Mouse (Mus musculus): Measurements from ENCODE around the gene Neil1. TPM values are rescaled to one million over a fixed set of nuclear protein-coding genes. Genes with fewer than 3 reads are reported as not detected.

Neil1 gene
- polyA plus RNA-seq, 2 experiments, result 0.95 to 1.5 TPM

DNA sequence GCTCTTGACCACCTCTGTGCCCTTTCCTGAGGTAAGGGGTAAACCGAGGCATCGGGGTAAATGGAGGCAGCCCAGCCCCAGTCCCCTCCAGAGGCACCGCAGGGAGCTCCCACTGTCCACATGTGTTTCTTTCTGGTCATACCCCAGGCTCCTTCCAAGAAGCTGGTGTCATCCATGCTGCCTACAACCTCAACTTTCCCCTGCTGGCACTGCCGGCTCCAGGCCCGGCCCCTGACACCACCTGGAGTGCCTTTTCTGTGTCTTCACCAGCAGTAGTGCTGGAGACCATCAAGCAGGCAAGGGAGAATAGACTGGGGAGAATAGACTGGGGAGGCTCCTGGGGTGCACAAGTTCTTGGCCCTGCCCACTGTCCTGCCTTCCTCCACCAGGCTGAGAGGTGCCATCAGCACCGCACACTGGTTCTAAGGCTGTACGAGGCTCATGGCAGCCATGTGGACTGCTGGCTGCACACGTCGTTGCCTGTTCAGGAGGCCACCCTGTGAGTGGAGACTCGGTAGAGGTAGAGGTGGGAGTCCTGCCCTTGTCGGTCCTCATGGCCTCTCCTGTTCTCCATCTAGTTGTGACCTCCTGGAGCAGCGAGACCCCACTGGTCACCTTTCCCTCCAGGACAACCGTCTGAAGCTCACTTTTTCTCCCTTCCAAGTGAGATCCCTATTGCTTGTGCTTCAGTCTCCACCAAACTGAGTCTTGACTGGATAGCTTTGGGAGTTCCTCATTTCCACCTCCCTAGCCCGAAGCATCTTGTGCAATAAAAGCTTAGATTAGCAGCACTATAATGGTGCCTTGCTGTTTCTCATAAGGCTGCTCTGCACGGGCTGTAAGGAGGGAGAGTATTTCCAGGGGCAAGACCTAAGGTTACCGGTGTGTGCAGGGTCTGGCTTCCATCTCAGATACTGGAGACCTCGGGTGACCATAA, 6.4 kb downstream of the Neil1 start:
- no peak for TF ChIP-seq EP300 (IDR thresholded peaks at IDR 0.05; ENCODE audit: low read depth)
- no peak for TF ChIP-seq CTCF (IDR thresholded peaks at IDR 0.05; ENCODE audit: low read depth)
- no peak overlapping the region for H3K9ac ChIP-seq (replicated peaks)
- no peaks in the 10 kb centered on the region for H3K36me3 ChIP-seq (replicated peaks; ENCODE audit: control insufficient read depth, insufficient read depth, low read depth)
- no peaks in the 10 kb centered on the region for H3K27me3 ChIP-seq (ENCODE audit: control insufficient read depth, insufficient read depth, low read length)
- H3K9me3 ChIP-seq (ENCODE audit: control insufficient read depth, low read length), result no peaks in the 10 kb centered on the region
- no peaks in the 10 kb centered on the region for H3K4me1 ChIP-seq (replicated peaks; ENCODE audit: control insufficient read depth in 2 of 2, insufficient read depth in 2 of 2, low read length in 1 of 2)
- no peak overlapping the region for H3K4me2 ChIP-seq (ENCODE audit: low read depth)
- H3K4me3 ChIP-seq (ENCODE audit: insufficient read depth in 1 of 2, low read depth in 2 of 2, low read length in 2 of 2), result no peak overlapping the region
- no peak overlapping the region for H3K27ac ChIP-seq
- 71% methylated on average over 17 of the region's 17 CpGs for WGBS (ENCODE audit: insufficient replicate concordance)
- ATAC-seq (ENCODE audit: insufficient read depth), result no peak
- no peak for DNase-seq (ENCODE audit: low read depth in 3 of 3, low spot score in 3 of 3)

GRCm38 (mm10) chr9:57139571-57139970, 8.5 kb downstream of the Neil1 start:
- H3K9ac ChIP-seq (replicated peaks), result no peak overlapping the region
- no peak overlapping the region for H3K4me2 ChIP-seq (ENCODE audit: low read depth)
- DNase-seq (ENCODE audit: low read depth in 3 of 3, low spot score in 3 of 3), result no peak
- no peaks in the 10 kb centered on the region for H3K9me3 ChIP-seq (ENCODE audit: control insufficient read depth, low read length)
- TF ChIP-seq EP300 (IDR thresholded peaks at IDR 0.05; ENCODE audit: low read depth) (no peak), CTCF (IDR thresholded peaks at IDR 0.05; ENCODE audit: low read depth) (no peak)
- no peaks in the 10 kb centered on the region for H3K4me1 ChIP-seq (replicated peaks; ENCODE audit: control insufficient read depth in 2 of 2, insufficient read depth in 2 of 2, low read length in 1 of 2)
- WGBS (ENCODE audit: insufficient replicate concordance), result 82% methylated on average over 5 of the region's 5 CpGs
- no peaks in the 10 kb centered on the region for H3K27me3 ChIP-seq (ENCODE audit: control insufficient read depth, insufficient read depth, low read length)
- no peak overlapping the region for H3K27ac ChIP-seq
- no peak overlapping the region for H3K4me3 ChIP-seq (ENCODE audit: insufficient read depth in 1 of 2, low read depth in 2 of 2, low read length in 2 of 2)
- no peaks in the 10 kb centered on the region; the same call in 1 of the 2 replicates for H3K36me3 ChIP-seq (replicated peaks; ENCODE audit: control insufficient read depth, insufficient read depth, low read depth)
- no peak for ATAC-seq (ENCODE audit: insufficient read depth)

GRCm38 (mm10) chr9:57139110-57139509, 9.0 kb downstream of the Neil1 start:
- WGBS (ENCODE audit: insufficient replicate concordance), result 83% methylated on average over 9 of the region's 9 CpGs
- no peaks in the 10 kb centered on the region; the same call in 1 of the 2 replicates for H3K36me3 ChIP-seq (replicated peaks; ENCODE audit: control insufficient read depth, insufficient read depth, low read depth)

DNA sequence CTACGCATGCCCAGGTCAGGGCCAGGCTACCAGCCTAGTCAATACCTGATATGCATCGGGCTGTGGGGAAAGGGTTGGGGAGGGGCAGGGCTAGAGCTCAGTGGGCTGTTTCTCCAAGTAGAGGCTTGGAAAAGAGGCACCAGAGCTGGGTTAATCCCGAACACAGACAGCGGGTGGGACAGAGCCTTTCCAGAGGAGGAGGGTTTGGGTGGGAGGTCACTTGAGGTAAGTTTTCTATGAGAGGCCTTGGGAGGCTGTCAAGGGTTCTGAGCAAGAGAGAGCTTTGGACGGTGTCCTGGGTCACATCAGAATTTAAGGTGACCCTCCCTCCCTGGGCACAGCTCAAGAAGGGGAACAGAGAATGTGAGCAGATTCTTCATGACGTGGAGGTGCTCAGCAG, 9.6 kb downstream of the Neil1 start:
- no peak overlapping the region for H3K27ac ChIP-seq
- DNase-seq (ENCODE audit: low read depth in 3 of 3, low spot score in 3 of 3), result no peak
- H3K36me3 ChIP-seq (replicated peaks; ENCODE audit: control insufficient read depth, insufficient read depth, low read depth), result no peaks in the 10 kb centered on the region; the same call in 1 of the 2 replicates
- H3K27me3 ChIP-seq (ENCODE audit: control insufficient read depth, insufficient read depth, low read length), result no peaks in the 10 kb centered on the region
- no peaks in the 10 kb centered on the region for H3K9me3 ChIP-seq (ENCODE audit: control insufficient read depth, low read length)
- WGBS (ENCODE audit: insufficient replicate concordance), result 72% methylated on average over 6 of the region's 6 CpGs
- ATAC-seq (ENCODE audit: insufficient read depth), result no peak
- no peak overlapping the region for H3K9ac ChIP-seq (replicated peaks)
- no peak overlapping the region for H3K4me2 ChIP-seq (ENCODE audit: low read depth)
- no peaks in the 10 kb centered on the region for H3K4me1 ChIP-seq (replicated peaks; ENCODE audit: control insufficient read depth in 2 of 2, insufficient read depth in 2 of 2, low read length in 1 of 2)
- TF ChIP-seq EP300 (IDR thresholded peaks at IDR 0.05; ENCODE audit: low read depth) (no peak), CTCF (IDR thresholded peaks at IDR 0.05; ENCODE audit: low read depth) (no peak)
- no peak overlapping the region for H3K4me3 ChIP-seq (ENCODE audit: insufficient read depth in 1 of 2, low read depth in 2 of 2, low read length in 2 of 2)

More at GRCm38 (mm10) chr9:57139110-57139509, 9.0 kb downstream of the Neil1 start:
- Histone ChIP-seq H3K9ac (replicated peaks) (no peak overlapping the region), H3K27me3 (ENCODE audit: control insufficient read depth, insufficient read depth, low read length) (no peaks in the 10 kb centered on the region), H3K4me3 (ENCODE audit: insufficient read depth in 1 of 2, low read depth in 2 of 2, low read length in 2 of 2) (no peak overlapping the region), H3K4me1 (replicated peaks; ENCODE audit: control insufficient read depth in 2 of 2, insufficient read depth in 2 of 2, low read length in 1 of 2) (no peaks in the 10 kb centered on the region), H3K27ac (no peak overlapping the region), H3K9me3 (ENCODE audit: control insufficient read depth, low read length) (no peaks in the 10 kb centered on the region), H3K4me2 (ENCODE audit: low read depth) (no peak overlapping the region)
- DNase-seq (ENCODE audit: low read depth in 3 of 3, low spot score in 3 of 3), result no peak
- no peak for TF ChIP-seq EP300 (IDR thresholded peaks at IDR 0.05; ENCODE audit: low read depth)
- no peak for TF ChIP-seq CTCF (IDR thresholded peaks at IDR 0.05; ENCODE audit: low read depth)
- ATAC-seq (ENCODE audit: insufficient read depth), result no peak

- no peak overlapping the region for H3K4me2 ChIP-seq (ENCODE audit: low read depth)
- 69% methylated on average over 9 of the region's 9 CpGs for WGBS (ENCODE audit: insufficient replicate concordance)
- no peaks in the 10 kb centered on the region for H3K9me3 ChIP-seq (ENCODE audit: control insufficient read depth, low read length)
- DNase-seq (ENCODE audit: low read depth in 3 of 3, low spot score in 3 of 3), result no peak
- no peaks in the 10 kb centered on the region for H3K27me3 ChIP-seq (ENCODE audit: control insufficient read depth, insufficient read depth, low read length)
- no peak overlapping the region for H3K27ac ChIP-seq
- no peak for TF ChIP-seq CTCF (IDR thresholded peaks at IDR 0.05; ENCODE audit: low read depth)
- TF ChIP-seq EP300 (IDR thresholded peaks at IDR 0.05; ENCODE audit: low read depth), result no peak
- ATAC-seq (ENCODE audit: insufficient read depth), result no peak
- H3K9ac ChIP-seq (replicated peaks), result no peak overlapping the region
- H3K36me3 ChIP-seq (replicated peaks; ENCODE audit: control insufficient read depth, insufficient read depth, low read depth), result no peaks in the 10 kb centered on the region; the same call in 1 of the 2 replicates
- no peaks in the 10 kb centered on the region for H3K4me1 ChIP-seq (replicated peaks; ENCODE audit: control insufficient read depth in 2 of 2, insufficient read depth in 2 of 2, low read length in 1 of 2)
- no peak overlapping the region for H3K4me3 ChIP-seq (ENCODE audit: insufficient read depth in 1 of 2, low read depth in 2 of 2, low read length in 2 of 2)
Observed at GRCm38 (mm10) chr9:57137777-57138176, 10.3 kb downstream of the Neil1 start.

Data from liver, embryonic 14.5 days (tissue).